Mouse (Mus musculus): ENCODE data around the gene Ece2. TPM values are rescaled to one million over a fixed set of nuclear protein-coding genes. Genes with fewer than 3 reads are reported as not detected.

Gene Ece2
- polyA plus RNA-seq, 1 experiment from 2014 or later: 0.09 TPM

DNA sequence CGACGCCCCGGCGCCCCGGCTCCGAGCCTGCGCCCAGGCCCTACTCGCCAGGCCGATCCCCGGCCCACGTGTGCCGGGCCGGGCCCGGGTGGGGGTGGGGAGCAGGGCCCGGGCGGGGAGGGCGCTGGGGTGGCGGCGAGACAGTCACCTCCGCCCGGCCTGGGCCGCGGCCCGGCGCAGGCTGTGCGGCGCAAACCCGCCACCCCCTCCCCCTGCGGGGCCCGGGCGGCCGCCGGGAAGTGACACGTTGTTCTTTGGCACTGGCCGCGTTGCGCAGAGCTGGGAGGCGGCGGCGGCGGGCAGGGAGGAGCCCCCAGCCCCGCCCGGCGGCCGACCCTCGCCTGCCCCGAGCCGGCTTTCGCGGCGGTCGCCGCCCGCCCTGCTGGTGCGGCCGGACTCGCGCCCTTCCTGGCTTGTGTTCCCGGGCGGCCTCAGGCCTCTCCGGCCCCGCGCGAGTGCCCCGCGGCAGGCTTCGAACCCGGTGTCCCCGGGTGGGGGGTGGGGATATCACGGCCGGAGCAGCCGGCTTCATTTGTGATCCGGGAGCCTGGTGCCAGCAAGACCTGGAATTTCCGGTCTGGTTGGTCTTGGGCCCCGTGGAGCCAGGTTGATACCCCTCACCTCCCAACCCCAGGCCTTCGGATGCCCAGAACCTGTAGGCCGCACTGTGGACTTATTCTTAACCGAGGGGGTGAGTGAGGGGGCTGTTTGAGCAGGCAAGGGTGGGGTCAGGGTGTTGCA is 43.5 kb downstream of the Ece2 start:
- H3K4me1 ChIP-seq (ENCODE audit: control insufficient read depth, low read depth, low read length): peaks cover 42% of the 10 kb centered on the region
- peak overlapping the region; percentile 93 for H3K4me3 ChIP-seq (ENCODE audit: low read depth, low read length)
- peak overlapping the region; percentile 85 for H3K4me2 ChIP-seq (ENCODE audit: low read depth, low read length)
- H3K27me3 ChIP-seq (ENCODE audit: control insufficient read depth, insufficient read depth, low read depth, low read length): no peaks in the 10 kb centered on the region
- peak; percentile 63 for ATAC-seq (ENCODE audit: low read depth)
- H3K36me3 ChIP-seq (ENCODE audit: control insufficient read depth, insufficient read depth): peaks cover 26% of the 10 kb centered on the region
- no peaks in the 10 kb centered on the region for H3K9me3 ChIP-seq (replicated peaks; ENCODE audit: control insufficient read depth, low read length)
- peak overlapping the region; percentile 92 for H3K9ac ChIP-seq (ENCODE audit: low read depth, low read length)
- 0% methylated on average over 58 of the region's 78 CpGs for WGBS (ENCODE audit: insufficient replicate concordance)
- peak overlapping the region; percentile 92 for H3K27ac ChIP-seq (ENCODE audit: low read length)

- no peaks in the 10 kb centered on the region for H3K9me3 ChIP-seq (replicated peaks; ENCODE audit: control insufficient read depth, low read length)
- peaks cover 32% of the 10 kb centered on the region for H3K36me3 ChIP-seq (ENCODE audit: control insufficient read depth, insufficient read depth)
- ATAC-seq (ENCODE audit: low read depth): peak; percentile 73
- H3K4me3 ChIP-seq (ENCODE audit: low read depth, low read length): peak overlapping the region; percentile 93
- peak overlapping the region; percentile 92 for H3K9ac ChIP-seq (ENCODE audit: low read depth, low read length)
- H3K27ac ChIP-seq (ENCODE audit: low read length): peak overlapping the region; percentile 92
- 2% methylated on average over 14 of the region's 14 CpGs for WGBS (ENCODE audit: insufficient replicate concordance)
- H3K4me1 ChIP-seq (ENCODE audit: control insufficient read depth, low read depth, low read length): peaks cover 49% of the 10 kb centered on the region
- H3K4me2 ChIP-seq (ENCODE audit: low read depth, low read length): peak overlapping the region; percentile 85
- no peaks in the 10 kb centered on the region for H3K27me3 ChIP-seq (ENCODE audit: control insufficient read depth, insufficient read depth, low read depth, low read length)
These were observed 44.2 kb downstream of the Ece2 start for GRCm38 (mm10) chr16:20673706-20674303.

DNA sequence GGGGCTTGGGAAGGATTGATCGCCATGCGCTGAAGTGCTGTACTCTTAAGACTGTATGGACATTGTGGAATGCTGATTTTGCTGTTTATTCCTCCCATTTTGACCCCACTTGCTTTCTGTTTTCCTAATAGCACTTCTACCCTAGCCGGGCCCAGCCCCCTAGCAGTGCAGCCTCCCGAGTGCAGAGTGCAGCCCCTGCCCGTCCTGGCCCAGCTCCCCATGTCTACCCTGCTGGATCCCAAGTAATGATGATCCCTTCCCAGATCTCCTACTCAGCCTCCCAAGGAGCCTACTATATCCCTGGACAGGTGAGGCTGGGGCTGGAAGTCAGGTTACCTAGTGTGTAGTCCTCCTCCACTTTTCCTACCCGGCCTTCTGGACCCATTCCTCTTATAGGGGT is 45.6 kb downstream of the Ece2 start:
- peaks cover 45% of the 10 kb centered on the region for H3K36me3 ChIP-seq (ENCODE audit: control insufficient read depth, insufficient read depth)
- 0 out of 2 replicates have a peak overlapping the region, but pooled peaks have one; percentile 16 for H3K9ac ChIP-seq (ENCODE audit: low read depth, low read length)
- no peaks in the 10 kb centered on the region for H3K9me3 ChIP-seq (replicated peaks; ENCODE audit: control insufficient read depth, low read length)
- H3K27me3 ChIP-seq (ENCODE audit: control insufficient read depth, insufficient read depth, low read depth, low read length): no peaks in the 10 kb centered on the region
- H3K27ac ChIP-seq (ENCODE audit: low read length): 0 out of 2 replicates have a peak overlapping the region, but pooled peaks have one; percentile 17
- WGBS (ENCODE audit: insufficient replicate concordance): 84% methylated on average over 6 of the region's 6 CpGs
- peaks cover 49% of the 10 kb centered on the region for H3K4me1 ChIP-seq (ENCODE audit: control insufficient read depth, low read depth, low read length)
- peak overlapping the region; percentile 85 for H3K4me2 ChIP-seq (ENCODE audit: low read depth, low read length)
- no peak for ATAC-seq (ENCODE audit: low read depth)
- H3K4me3 ChIP-seq (ENCODE audit: low read depth, low read length): peak overlapping the region; percentile 93

DNA sequence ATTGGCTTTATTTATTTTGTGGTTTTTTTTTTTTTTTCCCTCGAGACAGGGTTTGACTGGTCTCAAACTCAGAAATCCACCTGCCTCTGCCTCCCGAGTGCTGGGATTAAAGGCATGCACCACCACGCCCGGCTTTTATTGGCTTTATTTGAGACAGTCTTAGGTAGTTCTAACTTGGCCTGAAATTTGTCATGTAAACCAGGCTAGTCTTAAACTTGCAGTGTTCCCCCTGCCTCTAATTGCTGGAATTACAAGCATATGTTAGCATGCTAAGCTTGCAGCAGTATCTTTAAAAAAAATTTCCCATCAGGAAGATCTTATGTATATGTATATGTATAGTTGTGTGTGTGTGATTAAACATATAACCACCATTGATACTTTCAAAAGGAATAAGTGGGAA is 47.1 kb downstream of the Ece2 start:
- Histone ChIP-seq H3K9ac (ENCODE audit: low read depth, low read length) (no peak overlapping the region), H3K9me3 (replicated peaks; ENCODE audit: control insufficient read depth, low read length) (no peaks in the 10 kb centered on the region), H3K27me3 (ENCODE audit: control insufficient read depth, insufficient read depth, low read depth, low read length) (no peaks in the 10 kb centered on the region), H3K4me2 (ENCODE audit: low read depth, low read length) (no peak overlapping the region), H3K36me3 (ENCODE audit: control insufficient read depth, insufficient read depth) (peaks cover 58% of the 10 kb centered on the region), H3K27ac (ENCODE audit: low read length) (no peak overlapping the region), H3K4me3 (ENCODE audit: low read depth, low read length) (no peak overlapping the region), H3K4me1 (ENCODE audit: control insufficient read depth, low read depth, low read length) (peaks cover 49% of the 10 kb centered on the region)
- WGBS (ENCODE audit: insufficient replicate concordance): 74% methylated on average over 4 of the region's 4 CpGs
- ATAC-seq (ENCODE audit: low read depth): no peak

DNA sequence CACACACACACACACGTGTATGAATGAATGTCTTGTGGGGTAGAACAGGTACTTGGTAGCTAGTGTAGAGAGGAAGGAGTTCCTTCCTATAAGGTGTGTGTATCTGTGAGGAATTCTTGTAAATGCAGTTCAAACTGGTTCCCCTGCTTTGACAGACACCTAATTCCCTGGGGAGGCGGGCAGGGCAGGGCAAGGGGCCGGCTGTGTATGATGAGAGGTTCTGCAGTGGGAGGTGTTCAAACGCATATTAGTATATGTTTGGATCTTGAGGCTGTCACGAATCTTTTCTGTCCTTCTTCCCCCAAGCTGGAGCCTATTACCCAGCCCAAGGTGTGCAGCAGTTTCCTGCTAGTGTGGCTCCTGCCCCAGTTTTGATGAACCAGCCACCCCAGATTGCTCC is 47.8 kb downstream of the Ece2 start:
- Histone ChIP-seq H3K9me3 (replicated peaks; ENCODE audit: control insufficient read depth, low read length) (no peaks in the 10 kb centered on the region), H3K27me3 (ENCODE audit: control insufficient read depth, insufficient read depth, low read depth, low read length) (no peaks in the 10 kb centered on the region), H3K4me1 (ENCODE audit: control insufficient read depth, low read depth, low read length) (peaks cover 44% of the 10 kb centered on the region), H3K4me3 (ENCODE audit: low read depth, low read length) (no peak overlapping the region), H3K27ac (ENCODE audit: low read length) (peak overlapping the region; percentile 25; the same call in 1 of the 2 replicates), H3K4me2 (ENCODE audit: low read depth, low read length) (no peak overlapping the region), H3K36me3 (ENCODE audit: control insufficient read depth, insufficient read depth) (peaks cover 64% of the 10 kb centered on the region), H3K9ac (ENCODE audit: low read depth, low read length) (0 out of 2 replicates have a peak overlapping the region, but pooled peaks have one; percentile 8)
- no peak for ATAC-seq (ENCODE audit: low read depth)
- 79% methylated on average over 5 of the region's 5 CpGs for WGBS (ENCODE audit: insufficient replicate concordance)

- peak overlapping the region; percentile 10; the same call in 1 of the 2 replicates for H3K4me3 ChIP-seq (ENCODE audit: low read depth, low read length)
- WGBS (ENCODE audit: insufficient replicate concordance): 53% methylated on average over 10 of the region's 10 CpGs
These were observed 48.5 kb downstream of the Ece2 start for GRCm38 (mm10) chr16:20677974-20678675.

GRCm38 (mm10) chr16:20690774-20691173 is 61.1 kb downstream of the Ece2 start:
- Histone ChIP-seq H3K4me1 (ENCODE audit: control insufficient read depth, low read depth, low read length) (peaks cover 17% of the 10 kb centered on the region), H3K27me3 (ENCODE audit: control insufficient read depth, insufficient read depth, low read depth, low read length) (peaks cover 13% of the 10 kb centered on the region), H3K4me2 (ENCODE audit: low read depth, low read length) (no peak overlapping the region), H3K9ac (ENCODE audit: low read depth, low read length) (no peak overlapping the region), H3K9me3 (replicated peaks; ENCODE audit: control insufficient read depth, low read length) (no peaks in the 10 kb centered on the region), H3K4me3 (ENCODE audit: low read depth, low read length) (no peak overlapping the region), H3K36me3 (ENCODE audit: control insufficient read depth, insufficient read depth) (peaks cover 48% of the 10 kb centered on the region), H3K27ac (ENCODE audit: low read length) (no peak overlapping the region)
- WGBS (ENCODE audit: insufficient replicate concordance): 45% methylated on average over 3 of the region's 3 CpGs
- ATAC-seq (ENCODE audit: low read depth): no peak

More at GRCm38 (mm10) chr16:20677974-20678675, 48.5 kb downstream of the Ece2 start:
- no peaks in the 10 kb centered on the region for H3K27me3 ChIP-seq (ENCODE audit: control insufficient read depth, insufficient read depth, low read depth, low read length)
- peaks cover 71% of the 10 kb centered on the region for H3K36me3 ChIP-seq (ENCODE audit: control insufficient read depth, insufficient read depth)
- H3K9ac ChIP-seq (ENCODE audit: low read depth, low read length): peak overlapping the region; percentile 11; the same call in 1 of the 2 replicates
- H3K27ac ChIP-seq (ENCODE audit: low read length): peak overlapping the region; percentile 51
- peak overlapping the region; percentile 46 for H3K4me2 ChIP-seq (ENCODE audit: low read depth, low read length)
- peak; percentile 73 for ATAC-seq (ENCODE audit: low read depth)
- no peaks in the 10 kb centered on the region for H3K9me3 ChIP-seq (replicated peaks; ENCODE audit: control insufficient read depth, low read length)
- peaks cover 43% of the 10 kb centered on the region for H3K4me1 ChIP-seq (ENCODE audit: control insufficient read depth, low read depth, low read length)

GRCm38 (mm10) chr16:20691617-20692016 is 62.0 kb downstream of the Ece2 start:
- Histone ChIP-seq H3K4me2 (ENCODE audit: low read depth, low read length) (no peak overlapping the region), H3K4me1 (ENCODE audit: control insufficient read depth, low read depth, low read length) (peaks cover 21% of the 10 kb centered on the region), H3K36me3 (ENCODE audit: control insufficient read depth, insufficient read depth) (peaks cover 40% of the 10 kb centered on the region), H3K9me3 (replicated peaks; ENCODE audit: control insufficient read depth, low read length) (no peaks in the 10 kb centered on the region), H3K9ac (ENCODE audit: low read depth, low read length) (no peak overlapping the region), H3K27ac (ENCODE audit: low read length) (no peak overlapping the region), H3K27me3 (ENCODE audit: control insufficient read depth, insufficient read depth, low read depth, low read length) (peaks cover 21% of the 10 kb centered on the region), H3K4me3 (ENCODE audit: low read depth, low read length) (no peak overlapping the region)
- WGBS (ENCODE audit: insufficient replicate concordance): 95% methylated on average over 1 of the region's 1 CpGs
- no peak for ATAC-seq (ENCODE audit: low read depth)

Measured in liver, embryonic 16.5 days (tissue).